In genomic region chr4:150008325-150008852, GRCm38 (mm10) we compare ENCODE assay signal across 8 mouse cellular contexts. TPM values are rescaled to one million over a fixed set of nuclear protein-coding genes. Genes with fewer than 3 reads are reported as not detected.
A peak's percentile ranks its signal among the peaks of the same experiment; 100 is the strongest.
DNase-seq lines count a peak whose midpoint lies in the region; ATAC-seq and TF ChIP-seq lines count a peak whose summit lies in the region.

No protein-coding gene starts in this region.

- H3K27ac ChIP-seq in liver, embryonic 14.5 days, result peak overlapping the region; percentile 71
- peak overlapping the region; percentile 96 for H3K27ac ChIP-seq in stomach, embryonic 15.5 days

- TF ChIP-seq EP300 in liver, embryonic 14.5 days (IDR thresholded peaks at IDR 0.05; ENCODE audit: low read depth), result no peak

- DNase-seq in 3T3-L1 (ENCODE audit: low read depth, low spot score), result peak; percentile 89
- DNase-seq in adrenal gland, adult 8-10 months, result peak; percentile 78
- DNase-seq in embryo, embryonic 9.5 days (ENCODE audit: extremely low spot score), result peak; percentile 88
- DNase-seq in heart, adult 18-20 months, result peak; percentile 88 to 91
- peak; percentile 86 for DNase-seq in kidney, adult 18-20 months
- DNase-seq in liver, embryonic 14.5 days (ENCODE audit: low read depth in 3 of 3, low spot score in 3 of 3), result peak in 2 of 3 experiments; percentile 39 to 51
- DNase-seq in natural killer cell, adult 2 months (ENCODE audit: low spot score in 2 of 2), result peak; percentile 74 to 81

- peak; percentile 76 for ATAC-seq in liver, embryonic 14.5 days (ENCODE audit: insufficient read depth)
- ATAC-seq in stomach, embryonic 15.5 days (ENCODE audit: insufficient read depth, low FRiP score, low read depth), result peak; percentile 80

- H3K36me3 ChIP-seq in liver, embryonic 14.5 days (replicated peaks; ENCODE audit: control insufficient read depth, insufficient read depth, low read depth), result no peaks in the 10 kb centered on the region
- no peaks in the 10 kb centered on the region for H3K36me3 ChIP-seq in stomach, embryonic 15.5 days

- peak; percentile 85 for TF ChIP-seq CTCF in liver, embryonic 14.5 days (IDR thresholded peaks at IDR 0.05; ENCODE audit: low read depth)

- H3K4me3 ChIP-seq in liver, embryonic 14.5 days (ENCODE audit: insufficient read depth in 1 of 2, low read depth in 2 of 2, low read length in 2 of 2), result peak overlapping the region; percentile 61 to 76
- H3K4me3 ChIP-seq in stomach, embryonic 15.5 days (replicated peaks), result peak overlapping the region; percentile 82

- H3K9me3 ChIP-seq in liver, embryonic 14.5 days (ENCODE audit: control insufficient read depth, low read length), result no peaks in the 10 kb centered on the region
- H3K9me3 ChIP-seq in stomach, embryonic 15.5 days, result no peaks in the 10 kb centered on the region

- under 1% methylated on average over 42 of the region's 42 CpGs for WGBS in liver, embryonic 14.5 days (ENCODE audit: insufficient replicate concordance)
- WGBS in stomach, embryonic 15.5 days, result under 1% methylated on average over 42 of the region's 42 CpGs

- peak overlapping the region; percentile 86 for H3K4me2 ChIP-seq in liver, embryonic 14.5 days (ENCODE audit: low read depth)
- H3K4me2 ChIP-seq in stomach, embryonic 15.5 days, result peak overlapping the region; percentile 91

- no peaks in the 10 kb centered on the region for H3K27me3 ChIP-seq in liver, embryonic 14.5 days (ENCODE audit: control insufficient read depth, insufficient read depth, low read length)
- no peaks in the 10 kb centered on the region for H3K27me3 ChIP-seq in stomach, embryonic 15.5 days (replicated peaks)

- H3K9ac ChIP-seq in liver, embryonic 14.5 days (replicated peaks), result peak overlapping the region; percentile 79
- peak overlapping the region; percentile 94 for H3K9ac ChIP-seq in stomach, embryonic 15.5 days

- H3K4me1 ChIP-seq in liver, embryonic 14.5 days (replicated peaks; ENCODE audit: control insufficient read depth in 2 of 2, insufficient read depth in 2 of 2, low read length in 1 of 2), result peaks cover 8 to 43% of the 10 kb centered on the region in 2 experiments
- H3K4me1 ChIP-seq in stomach, embryonic 15.5 days, result peaks cover 40% of the 10 kb centered on the region

RNA-seq across cellular contexts. Expression of gene H6pd, which starts 0.4 kb away (rescaled TPM):
- 100 to 1,000 TPM; 122 to 173 (median 155) TPM for total RNA-seq in adrenal gland, adult 8-10 months (2022)
- 10 to 100 TPM; 35.4 to 48.7 TPM for total RNA-seq in heart, adult 18-20 months (2021)
- polyA plus RNA-seq in liver, embryonic 14.5 days (2012; rRNA removed), result 8.3 and 9.6 TPM in 2 replicates
- 7.9 and 9.1 TPM in 2 replicates for polyA plus RNA-seq in liver, embryonic 14.5 days (2014; fragmentation: Nextera tagmentation; extraction: Ambion mirVana)
- polyA plus RNA-seq in stomach, embryonic 15.5 days (2015; fragmentation: Nextera tagmentation; extraction: Ambion mirVana), result 14.4 and 15.3 TPM in 2 replicates

RNA-seq across cellular contexts. Expression of gene Spsb1, which starts 53.5 kb away (rescaled TPM):
- 10 to 100 TPM; 17.0 to 29.8 (median 23.9) TPM for total RNA-seq in adrenal gland, adult 8-10 months (2022)
- 10 to 100 TPM; 34.1 to 41.4 TPM for total RNA-seq in heart, adult 18-20 months (2021)
- polyA plus RNA-seq in liver, embryonic 14.5 days (2012; rRNA removed), result 0.23 and 0.25 TPM in 2 replicates
- polyA plus RNA-seq in liver, embryonic 14.5 days (2014; fragmentation: Nextera tagmentation; extraction: Ambion mirVana), result 0.46 and 0.56 TPM in 2 replicates
- 15.1 and 15.6 TPM in 2 replicates for polyA plus RNA-seq in stomach, embryonic 15.5 days (2015; fragmentation: Nextera tagmentation; extraction: Ambion mirVana)

Comparison
In these comparisons a context has a peak if more than half of its experiments do, and no peak if none do; other contexts are left out.
1. Peak in every context shown above with its lines: DNase-seq, ATAC-seq, H3K4me3 ChIP-seq and H3K27ac ChIP-seq.